Mouse (Mus musculus) myocyte (in vitro differentiated cells): ENCODE results near the gene E2f7. TPM values are rescaled to one million over a fixed set of nuclear protein-coding genes. Genes with fewer than 3 reads are reported as not detected.

ENCODE experiments used
- H3K27me3 ChIP-seq: one replicate; pipeline ENCODE4 v1.6.1; 2011; ENCODE audit not compliant: control insufficient read depth, insufficient read depth, insufficient read length
- H3K36me3 ChIP-seq: one replicate; pipeline ENCODE4 v1.6.1; 2011; ENCODE audit not compliant: control insufficient read depth, insufficient read depth
- H3K4me2 ChIP-seq: one replicate; pipeline ENCODE4 v1.6.1; 2011; ENCODE audit warnings: low read depth, control low read depth
- H3K4me3 ChIP-seq: one replicate; pipeline ENCODE4 v1.5.1; 2011; ENCODE audit warnings: mild to moderate bottlenecking, control low read depth, moderate library complexity
- H3K79me2 ChIP-seq: one replicate; pipeline ENCODE4 v1.6.1; 2011; ENCODE audit not compliant: control insufficient read depth, insufficient read depth
- H3ac ChIP-seq: one replicate; pipeline ENCODE4 v1.6.1; 2011; ENCODE audit not compliant: control insufficient read depth, insufficient read length
- CEBPB ChIP-seq: IDR thresholded peaks from 2 replicates; pipeline ENCODE4 v1.6.1; 2011; ENCODE audit warnings: mild to moderate bottlenecking, moderate library complexity; ENCODE audit not compliant: poor library complexity, insufficient read depth, severe bottlenecking
- E2F4 ChIP-seq: IDR thresholded peaks from one replicate; pipeline ENCODE4 v1.6.1; 2011; ENCODE audit warnings: mild to moderate bottlenecking, control low read depth, moderate library complexity; ENCODE audit not compliant: insufficient read depth
- MAX ChIP-seq: IDR thresholded peaks from one replicate; pipeline ENCODE4 v1.6.1; 2011; ENCODE audit warnings: low read depth, mild to moderate bottlenecking, control low read depth
- MYOD1 ChIP-seq, 3 experiments: IDR thresholded peaks; one replicate each; pipeline ENCODE4 v1.6.1; 2011; ENCODE audit warnings: control low read depth in 2 of 3, low read depth in 2 of 3, mild to moderate bottlenecking in 2 of 3, moderate library complexity in 1 of 3; ENCODE audit not compliant: insufficient read length in 2 of 3, control insufficient read depth in 1 of 3
- MYOG ChIP-seq, 3 experiments: IDR thresholded peaks; one replicate each; pipeline ENCODE4 v1.6.1; 2011; ENCODE audit warnings: control low read depth in 2 of 3, low read depth in 2 of 3, mild to moderate bottlenecking in 2 of 3; ENCODE audit not compliant: insufficient read length in 2 of 3, control insufficient read depth in 1 of 3, insufficient read depth in 1 of 3
- POLR2A ChIP-seq: IDR thresholded peaks from one replicate; pipeline ENCODE4 v1.6.1; 2011; ENCODE audit warnings: low read depth, mild to moderate bottlenecking, control low read depth, moderate library complexity; ENCODE audit not compliant: insufficient read length
- POLR2AphosphoS2 ChIP-seq: IDR thresholded peaks from one replicate; pipeline ENCODE4 v1.6.1; 2011; ENCODE audit warnings: low read depth, control low read depth; ENCODE audit not compliant: insufficient read length
- REST ChIP-seq: IDR thresholded peaks from one replicate; pipeline ENCODE4 v1.6.1; 2011; ENCODE audit warnings: mild to moderate bottlenecking, control low read depth, moderate library complexity; ENCODE audit not compliant: insufficient read depth, insufficient read length
- SRF ChIP-seq: IDR thresholded peaks from one replicate; pipeline ENCODE4 v1.6.1; 2011; ENCODE audit warnings: low read depth; ENCODE audit not compliant: control insufficient read depth, insufficient read length
- TCF12 ChIP-seq: IDR thresholded peaks from one replicate; pipeline ENCODE4 v1.6.1; 2011; ENCODE audit warnings: mild to moderate bottlenecking, control low read depth; ENCODE audit not compliant: poor library complexity, insufficient read depth, severe bottlenecking
- TCF3 ChIP-seq: IDR thresholded peaks from one replicate; pipeline ENCODE4 v1.6.1; 2011; ENCODE audit warnings: low read depth, control low read depth; ENCODE audit not compliant: insufficient read length
- USF1 ChIP-seq: IDR thresholded peaks from one replicate; pipeline ENCODE4 v1.6.1; 2011; ENCODE audit warnings: low read depth, mild to moderate bottlenecking, control low read depth, moderate library complexity
- polyA plus RNA-seq: library from polyadenylated mRNA; unstranded; fragments of >200 nt; fragmentation: generic; extraction: Trizol; gene quantifications from one replicate; pipeline ENCODE4 v1.2.1, GENCODE M21; 2012; ENCODE audit warnings: missing spikeins

E2f7 gene
- polyA plus RNA-seq, 1 experiment = 3.3 TPM

GRCm38 (mm10) chr10:110789683-110790082, 44.4 kb downstream of the E2f7 start:
- Histone ChIP-seq H3K4me3 (no peak overlapping the region), H3K27me3 (no peaks in the 10 kb centered on the region), H3K79me2 (no peaks in the 10 kb centered on the region), H3K36me3 (no peaks in the 10 kb centered on the region), H3ac (no peak overlapping the region), H3K4me2 (no peak overlapping the region)
- TF ChIP-seq MYOD1 (IDR thresholded peaks at IDR 0.05; ENCODE audit: control insufficient read depth in 1 of 3, insufficient read length in 2 of 3, low read depth in 2 of 3) (no peak), SRF (no peak)

- no peak for TF ChIP-seq MYOG (IDR thresholded peaks at IDR 0.05; ENCODE audit: control insufficient read depth in 1 of 3, insufficient read depth in 1 of 3, insufficient read length in 2 of 3, low read depth in 2 of 3)
- TF ChIP-seq TCF3 = no peak
- no peak for TF ChIP-seq REST
- TF ChIP-seq POLR2A = no peak
Observed at GRCm38 (mm10) chr10:110793150-110793787, 48.0 kb downstream of the E2f7 start.

GRCm38 (mm10) chr10:110794564-110795205, 49.4 kb downstream of the E2f7 start:
- Histone ChIP-seq H3K4me2 (peak overlapping the region; percentile 58), H3K4me3 (no peak overlapping the region), H3K27me3 (no peaks in the 10 kb centered on the region), H3K36me3 (no peaks in the 10 kb centered on the region), H3ac (no peak overlapping the region), H3K79me2 (no peaks in the 10 kb centered on the region)
- TF ChIP-seq USF1 (no peak), REST (no peak), MYOG (IDR thresholded peaks at IDR 0.05; ENCODE audit: control insufficient read depth in 1 of 3, insufficient read depth in 1 of 3, insufficient read length in 2 of 3, low read depth in 2 of 3) (no peak), TCF3 (no peak), MYOD1 (IDR thresholded peaks at IDR 0.05; ENCODE audit: control insufficient read depth in 1 of 3, insufficient read length in 2 of 3, low read depth in 2 of 3) (no peak), TCF12 (no peak), E2F4 (no peak), POLR2AphosphoS2 (no peak), CEBPB (no peak), SRF (no peak), MAX (no peak), POLR2A (no peak)

More at GRCm38 (mm10) chr10:110793150-110793787, 48.0 kb downstream of the E2f7 start:
- no peaks in the 10 kb centered on the region for H3K36me3 ChIP-seq
- H3K4me3 ChIP-seq = no peak overlapping the region
- no peak overlapping the region for H3ac ChIP-seq
- H3K79me2 ChIP-seq = no peaks in the 10 kb centered on the region
- H3K27me3 ChIP-seq = no peaks in the 10 kb centered on the region
- no peak overlapping the region for H3K4me2 ChIP-seq

DNA sequence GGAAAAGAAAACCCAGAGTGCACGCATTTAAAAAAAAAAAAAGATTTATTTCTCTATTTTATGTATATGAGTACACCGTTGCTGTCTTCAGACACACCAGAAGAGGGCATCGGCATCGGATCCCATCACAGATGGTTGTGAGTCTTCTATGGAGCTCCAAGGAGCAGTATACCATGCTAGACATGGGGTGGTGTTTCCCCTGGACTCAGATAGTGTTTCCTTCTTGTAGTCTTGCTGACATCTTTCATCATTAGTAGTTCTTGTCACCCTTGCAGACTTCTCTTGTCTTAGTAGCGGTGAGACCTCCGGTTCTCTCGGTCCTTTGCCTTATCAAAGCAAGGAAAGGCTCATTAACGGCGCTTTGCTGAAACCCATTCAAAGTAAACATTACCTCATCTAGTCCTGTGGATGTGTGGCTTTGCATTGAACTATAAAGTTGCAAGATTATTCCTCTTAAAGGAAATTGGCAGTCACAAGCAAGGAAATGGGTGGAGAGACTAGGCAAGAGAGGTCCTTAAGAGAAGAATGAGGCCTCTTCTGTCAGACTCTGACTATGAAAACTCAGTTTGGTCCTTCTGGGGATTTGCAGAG, 50.1 kb downstream of the E2f7 start:
- Histone ChIP-seq H3K79me2 (no peaks in the 10 kb centered on the region), H3K27me3 (no peaks in the 10 kb centered on the region), H3K4me3 (no peak overlapping the region), H3ac (no peak overlapping the region), H3K4me2 (no peak overlapping the region), H3K36me3 (no peaks in the 10 kb centered on the region)
- TF ChIP-seq CEBPB (no peak), TCF12 (no peak), E2F4 (no peak), POLR2A (no peak), MYOG (IDR thresholded peaks at IDR 0.05; ENCODE audit: control insufficient read depth in 1 of 3, insufficient read depth in 1 of 3, insufficient read length in 2 of 3, low read depth in 2 of 3) (no peak)

GRCm38 (mm10) chr10:110801296-110801695, 56.1 kb downstream of the E2f7 start:
- H3K79me2 ChIP-seq = no peaks in the 10 kb centered on the region
- TF ChIP-seq MAX (no peak), TCF3 (no peak), POLR2AphosphoS2 (no peak), POLR2A (no peak), SRF (no peak), MYOG (IDR thresholded peaks at IDR 0.05; ENCODE audit: control insufficient read depth in 1 of 3, insufficient read depth in 1 of 3, insufficient read length in 2 of 3, low read depth in 2 of 3) (no peak), USF1 (no peak), E2F4 (no peak), REST (no peak), CEBPB (no peak), MYOD1 (IDR thresholded peaks at IDR 0.05; ENCODE audit: control insufficient read depth in 1 of 3, insufficient read length in 2 of 3, low read depth in 2 of 3) (no peak)
- no peak overlapping the region for H3ac ChIP-seq
- no peaks in the 10 kb centered on the region for H3K27me3 ChIP-seq
- no peaks in the 10 kb centered on the region for H3K36me3 ChIP-seq
- no peak overlapping the region for H3K4me2 ChIP-seq
- H3K4me3 ChIP-seq = no peak overlapping the region
